Mouse (Mus musculus) lung, adult 2 months (tissue): ENCODE measurements around the gene Gm45837. TPM values are rescaled to one million over a fixed set of nuclear protein-coding genes. Genes with fewer than 3 reads are reported as not detected.
A peak's percentile ranks its signal among the peaks of the same experiment; 100 is the strongest.

Experiments
- DNase-seq: peaks from one replicate; pipeline ENCODE4 v3.0.0; 2022
- H3K4me1 ChIP-seq: fragments of 200-500 bp; 2 replicates; pipeline ENCODE4 v1.6.1; 2011; ENCODE audit warnings: low read length; ENCODE audit not compliant: control insufficient read depth, insufficient read depth
- H3K4me3 ChIP-seq: fragments of 200-500 bp; replicated peaks from 2 replicates; pipeline ENCODE3; 2011; ENCODE audit warnings: low read depth, mild to moderate bottlenecking, control low read depth, low read length; ENCODE audit errors: extremely low read depth
- CTCF ChIP-seq: fragments of 200-500 bp; IDR thresholded peaks from 2 replicates; pipeline ENCODE4 v1.5.1; 2011; ENCODE audit warnings: mild to moderate bottlenecking, low read length, control low read depth; ENCODE audit not compliant: insufficient read depth
- POLR2A ChIP-seq: fragments of 200-500 bp; IDR thresholded peaks from 2 replicates; pipeline ENCODE4 v1.6.1; 2011; ENCODE audit warnings: low read depth, mild to moderate bottlenecking, control low read depth, low read length, borderline replicate concordance; ENCODE audit errors: extremely low read depth
- WGBS: fragments of 180-500 bp; shearing (Covaris S2); methylation state at CpG from one replicate; pipeline ENCODE4 v1.1.7; 2018; 5-methylcytosine and 5-hydroxymethylcytosine counted together
- polyA plus RNA-seq: library from polyadenylated mRNA; depleted of rRNA; stranded (reverse); fragments of >200 nt; gene quantifications from 2 replicates; pipeline ENCODE4 v1.2.3, GENCODE M21; 2012

Gm45837 gene
- polyA plus RNA-seq, 1 experiment: 1.7 TPM

- no peak overlapping the region for H3K4me3 ChIP-seq
- DNase-seq: no peak
- TF ChIP-seq POLR2A: no peak
- no peak for TF ChIP-seq CTCF
- 52% methylated on average over 9 of the region's 9 CpGs for WGBS
- H3K4me1 ChIP-seq: no peaks in the 10 kb centered on the region
These were observed 72.9 kb downstream of the Gm45837 start for GRCm38 (mm10) chr7:101483498-101484115.

- Histone ChIP-seq H3K4me1 (no peaks in the 10 kb centered on the region), H3K4me3 (no peak overlapping the region)
- no peak for DNase-seq
- 79% methylated on average over 5 of the region's 5 CpGs for WGBS
- TF ChIP-seq POLR2A (no peak), CTCF (no peak)
These were observed 76.4 kb downstream of the Gm45837 start for GRCm38 (mm10) chr7:101487102-101487501.

GRCm38 (mm10) chr7:101490952-101491351, 80.3 kb downstream of the Gm45837 start:
- TF ChIP-seq POLR2A (no peak), CTCF (no peak)
- H3K4me1 ChIP-seq: no peaks in the 10 kb centered on the region
- 39% methylated on average over 4 of the region's 4 CpGs for WGBS
- DNase-seq: no peak
- no peak overlapping the region for H3K4me3 ChIP-seq

- 59% methylated on average over 3 of the region's 3 CpGs for WGBS
- TF ChIP-seq CTCF (no peak), POLR2A (no peak)
- DNase-seq: no peak
- H3K4me1 ChIP-seq: no peaks in the 10 kb centered on the region; the same call in 1 of the 2 replicates
- no peak overlapping the region for H3K4me3 ChIP-seq
These were observed 87.7 kb downstream of the Gm45837 start for GRCm38 (mm10) chr7:101498385-101498784.

GRCm38 (mm10) chr7:101499251-101499650, 88.6 kb downstream of the Gm45837 start:
- no peaks in the 10 kb centered on the region; the same call in 1 of the 2 replicates for H3K4me1 ChIP-seq
- no peak for TF ChIP-seq CTCF
- no peak for TF ChIP-seq POLR2A
- no peak for DNase-seq
- H3K4me3 ChIP-seq: no peak overlapping the region
- 55% methylated on average over 10 of the region's 10 CpGs for WGBS

GRCm38 (mm10) chr7:101499701-101500100, 89.0 kb downstream of the Gm45837 start:
- Histone ChIP-seq H3K4me3 (no peak overlapping the region), H3K4me1 (no peaks in the 10 kb centered on the region; the same call in 1 of the 2 replicates)
- 75% methylated on average over 9 of the region's 9 CpGs for WGBS
- DNase-seq: no peak
- TF ChIP-seq CTCF: no peak
- TF ChIP-seq POLR2A: no peak

- no peaks in the 10 kb centered on the region; the same call in 1 of the 2 replicates for H3K4me1 ChIP-seq
- TF ChIP-seq POLR2A (no peak), CTCF (no peak)
- DNase-seq: no peak
- 86% methylated on average over 6 of the region's 6 CpGs for WGBS
- no peak overlapping the region for H3K4me3 ChIP-seq
These were observed 90.5 kb downstream of the Gm45837 start for GRCm38 (mm10) chr7:101501236-101501635.

- DNase-seq: peak; percentile 9
- TF ChIP-seq CTCF: peak; percentile 33
- no peak for TF ChIP-seq POLR2A
- Histone ChIP-seq H3K4me1 (no peaks in the 10 kb centered on the region; the same call in 1 of the 2 replicates), H3K4me3 (no peak overlapping the region)
- WGBS: 81% methylated on average over 6 of the region's 6 CpGs
These were observed 91.0 kb downstream of the Gm45837 start for GRCm38 (mm10) chr7:101501675-101502074.

GRCm38 (mm10) chr7:101503351-101503750, 92.7 kb downstream of the Gm45837 start:
- peak; percentile 71 for DNase-seq
- no peaks in the 10 kb centered on the region; the same call in 1 of the 2 replicates for H3K4me1 ChIP-seq
- 28% methylated on average over 8 of the region's 8 CpGs for WGBS
- H3K4me3 ChIP-seq: no peak overlapping the region
- peak; percentile 87 for TF ChIP-seq CTCF
- no peak for TF ChIP-seq POLR2A

GRCm38 (mm10) chr7:101503803-101504202, 93.1 kb downstream of the Gm45837 start:
- Histone ChIP-seq H3K4me1 (no peaks in the 10 kb centered on the region), H3K4me3 (no peak overlapping the region)
- 32% methylated on average over 7 of the region's 7 CpGs for WGBS
- no peak for TF ChIP-seq CTCF
- no peak for TF ChIP-seq POLR2A
- DNase-seq: no peak
